Mouse (Mus musculus): ENCODE measurements around the gene Tbc1d30.
"Not testable (repeated sequence)": the region's sequence is repeated elsewhere in the genome, so short reads cannot be mapped to it uniquely, and the experiment has no call there.

Tbc1d30 gene

GRCm38 (mm10) chr10:121364801-121365564, 13.9 kb upstream of the Tbc1d30 start, which contains the start of gene Gns:
Gns (plus strand) TSS chr10:121365090.
- DNase-seq: peak; percentile 83 to 92

- peak in 1 of 2 experiments; percentile 31 for DNase-seq
Measured at GRCm38 (mm10) chr10:121364306-121364705, 13.2 kb upstream of the Tbc1d30 start.

- no peak for DNase-seq
Measured at GRCm38 (mm10) chr10:121363201-121363600, 12.1 kb upstream of the Tbc1d30 start.

- DNase-seq: no peak
Measured at GRCm38 (mm10) chr10:121360358-121360757, 9.3 kb upstream of the Tbc1d30 start.

DNA sequence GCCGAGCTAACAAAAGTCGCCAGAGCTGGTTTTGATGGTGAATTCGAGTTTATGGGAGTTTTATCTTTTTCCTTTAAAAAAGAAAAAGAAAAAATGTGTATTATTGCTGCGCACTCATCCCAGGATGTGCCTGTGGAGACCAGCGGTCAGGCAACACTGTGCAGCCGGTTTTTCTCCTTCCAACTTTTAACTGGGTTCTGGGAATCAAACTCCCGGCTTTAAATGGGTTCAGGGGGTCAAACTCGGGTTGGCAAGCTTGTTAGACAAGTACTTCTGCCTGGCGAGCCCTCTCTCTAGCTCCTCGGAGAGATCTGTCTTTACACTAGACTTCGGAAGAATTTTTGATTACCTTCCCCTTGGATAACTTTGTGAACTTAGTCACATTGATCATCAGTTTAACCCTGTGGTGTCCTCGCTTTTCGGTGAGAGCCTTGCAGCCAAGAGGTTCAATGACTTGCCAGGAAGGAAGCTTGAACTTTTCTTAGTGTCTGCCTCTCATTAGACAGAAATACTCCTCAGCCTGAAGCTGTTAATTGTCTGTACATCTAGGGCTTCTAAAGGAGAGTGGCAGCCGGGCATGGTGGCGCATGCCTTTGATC, 713 bp upstream of the Tbc1d30 start:
- DNase-seq: no peak

DNA sequence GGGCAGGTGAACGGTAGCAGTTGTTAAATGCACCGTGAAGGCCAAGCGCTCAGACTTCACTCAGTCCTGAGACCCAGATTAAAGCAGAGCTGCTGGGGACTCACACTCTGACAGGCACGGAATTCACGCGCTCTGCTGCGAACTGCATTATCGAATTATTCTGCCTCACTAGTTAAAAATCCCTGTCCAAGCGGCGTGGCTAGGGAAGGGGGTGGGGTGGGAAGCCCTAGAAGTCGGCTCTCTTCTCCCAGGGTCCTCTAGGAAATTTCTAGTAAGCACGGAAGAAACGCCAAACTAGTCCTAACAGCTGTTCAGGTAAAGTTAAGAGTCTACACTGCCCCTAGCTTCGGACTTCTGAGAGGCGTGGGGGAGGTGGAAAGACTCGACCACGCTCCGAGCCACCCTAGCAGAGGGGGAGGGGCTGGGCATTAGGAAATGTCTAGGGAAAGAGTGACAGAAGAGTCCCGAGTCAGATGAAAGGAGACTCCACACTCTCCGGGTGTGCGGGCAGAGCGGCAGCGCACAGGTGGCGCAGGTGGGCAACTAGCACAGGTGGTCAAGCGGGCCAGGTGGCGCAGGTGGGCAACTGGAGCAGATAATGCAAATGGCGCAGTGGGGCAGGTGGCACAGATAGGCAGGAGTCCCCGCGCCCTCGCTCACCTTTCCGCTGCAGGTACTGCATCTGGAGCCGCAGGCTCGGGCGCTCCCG, 567 bp downstream of the Tbc1d30 start:
- DNase-seq: peak; percentile 8 to 19

DNA sequence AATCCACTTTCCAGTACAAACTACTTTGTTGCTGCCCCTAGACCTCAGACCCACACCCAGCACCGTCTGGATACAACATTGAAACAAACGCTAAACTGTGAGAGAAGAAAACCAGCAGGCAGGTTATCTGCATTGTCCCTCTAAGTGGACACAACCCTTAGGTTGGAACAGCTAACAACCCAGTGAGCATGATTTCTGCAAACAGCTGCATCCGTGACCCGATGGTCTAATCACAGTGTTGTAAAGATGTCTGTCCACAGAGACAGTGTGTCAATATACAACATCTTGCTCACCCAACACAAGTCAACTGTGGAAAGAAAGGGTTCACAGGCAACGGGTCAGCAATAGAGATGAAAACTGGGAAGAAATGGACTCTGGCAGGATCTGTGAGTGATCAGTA, 1.8 kb downstream of the Tbc1d30 start:
- no peak for DNase-seq

DNA sequence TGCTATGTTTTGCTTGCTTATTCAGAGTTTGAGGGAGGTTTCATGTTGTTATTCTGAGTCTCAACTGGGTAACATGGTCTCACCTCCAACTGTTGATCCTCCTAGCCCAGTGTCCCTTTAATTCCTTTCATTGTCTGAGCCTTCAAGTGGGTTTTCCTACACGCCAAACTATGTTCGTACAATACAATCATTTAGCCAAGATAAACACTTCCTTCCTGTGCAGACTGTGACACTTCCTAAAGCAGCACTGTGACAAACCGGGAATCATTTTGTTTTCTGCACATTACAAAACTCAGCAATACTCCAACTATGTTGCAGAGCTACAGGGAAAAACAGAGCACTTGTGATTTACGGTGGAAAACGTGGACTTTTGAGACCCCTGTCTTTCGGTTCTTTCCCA, 7.2 kb downstream of the Tbc1d30 start:
- DNase-seq: no peak

DNA sequence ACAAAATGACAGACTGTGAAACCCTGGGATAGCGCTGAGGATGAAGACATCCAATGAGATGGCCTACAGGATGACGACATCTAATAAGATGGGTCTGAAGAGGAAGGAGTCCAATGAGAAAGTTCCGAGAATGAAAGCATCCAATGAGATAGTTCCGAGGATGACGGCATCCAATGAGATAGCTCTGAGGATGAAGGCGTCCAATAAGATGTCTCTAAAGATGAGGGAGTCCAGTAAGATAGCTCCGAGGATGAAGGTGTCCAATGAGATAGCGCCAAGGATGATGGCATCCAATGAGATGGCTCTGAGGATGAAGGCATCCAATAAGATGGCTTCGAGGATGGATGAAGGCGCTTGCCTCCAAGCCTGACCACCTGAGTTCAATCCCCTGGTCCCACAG, 8.8 kb downstream of the Tbc1d30 start:
- DNase-seq: no peak

DNA sequence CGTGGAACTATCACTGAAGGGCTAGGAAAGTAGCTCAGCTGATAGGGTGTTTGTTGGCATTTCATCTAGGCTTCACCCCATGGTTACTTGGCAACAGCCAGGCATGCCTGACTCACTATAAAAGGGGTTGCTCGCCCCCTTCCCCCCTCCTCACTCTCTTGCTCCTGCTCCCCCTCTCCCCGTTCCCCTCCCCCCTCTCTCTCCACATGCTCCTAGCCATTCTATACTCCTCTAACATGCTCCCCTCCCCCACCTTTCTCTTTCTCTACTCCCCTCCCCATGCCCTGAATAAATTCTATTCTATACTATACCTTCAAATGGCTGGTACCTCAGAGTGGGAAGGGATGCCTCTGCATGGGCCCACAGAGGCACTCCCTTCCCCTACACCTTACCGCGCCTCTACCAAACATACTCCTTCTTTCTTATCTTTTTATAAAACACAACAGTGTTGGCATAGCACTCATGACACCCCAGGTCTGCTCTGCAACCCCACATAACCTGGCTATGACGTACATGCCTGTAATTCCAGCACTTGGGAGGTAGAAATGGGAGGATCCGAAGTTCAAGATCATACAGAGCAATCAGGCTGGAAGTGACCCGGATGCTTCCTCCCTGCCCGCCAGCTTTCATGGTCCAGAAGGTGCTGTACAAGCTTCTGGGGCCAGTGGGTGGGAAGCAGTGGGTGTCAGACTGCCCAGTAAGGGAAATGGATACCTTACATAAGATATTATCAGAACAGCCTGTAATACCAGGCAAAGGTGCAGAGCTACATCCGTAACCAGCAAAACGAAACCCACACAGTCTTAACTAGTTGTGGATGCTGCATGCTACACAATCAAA, 10.1 kb downstream of the Tbc1d30 start:
- DNase-seq: no peak

DNA sequence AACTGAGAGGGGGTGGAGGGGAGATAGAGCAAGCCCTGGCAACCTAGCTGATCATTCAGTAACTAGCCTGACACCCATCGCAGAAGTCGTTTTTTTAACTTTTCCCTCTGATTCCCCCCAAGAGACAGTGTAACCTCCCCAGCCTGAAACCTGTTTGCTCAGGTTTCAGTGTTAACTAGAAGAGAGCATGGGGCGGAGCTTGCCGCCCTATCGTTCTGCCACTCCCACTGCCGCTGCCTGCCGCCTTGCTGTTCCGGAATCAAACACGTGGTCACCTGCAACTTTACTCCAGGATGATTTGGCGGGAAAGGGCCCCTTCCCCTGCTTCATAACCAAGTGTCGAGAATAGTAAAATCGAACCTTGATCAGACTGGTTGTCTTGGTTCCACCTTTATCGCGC, 14.5 kb downstream of the Tbc1d30 start:
- not testable (repeated sequence) for DNase-seq

DNA sequence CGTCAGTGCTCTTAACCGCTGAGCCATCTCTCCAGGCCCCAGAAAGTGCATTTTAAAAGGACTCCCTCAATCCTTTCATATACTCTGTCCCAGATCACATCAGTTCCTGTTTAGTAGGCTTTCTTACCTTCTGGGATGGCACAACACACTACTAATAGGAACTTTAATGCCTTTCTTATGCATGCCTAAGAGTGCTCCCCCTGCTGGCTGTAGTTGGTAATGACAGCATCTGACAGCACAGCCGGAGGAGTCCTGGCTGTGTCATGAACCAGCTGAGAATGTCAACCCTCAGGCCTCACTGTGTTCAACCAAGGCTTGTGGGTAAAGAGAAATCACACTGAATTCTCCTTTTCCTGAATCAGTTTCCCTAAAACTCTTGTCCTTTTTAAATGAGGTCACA, 16.5 kb downstream of the Tbc1d30 start:
- peak; percentile 71 to 73 for DNase-seq

DNA sequence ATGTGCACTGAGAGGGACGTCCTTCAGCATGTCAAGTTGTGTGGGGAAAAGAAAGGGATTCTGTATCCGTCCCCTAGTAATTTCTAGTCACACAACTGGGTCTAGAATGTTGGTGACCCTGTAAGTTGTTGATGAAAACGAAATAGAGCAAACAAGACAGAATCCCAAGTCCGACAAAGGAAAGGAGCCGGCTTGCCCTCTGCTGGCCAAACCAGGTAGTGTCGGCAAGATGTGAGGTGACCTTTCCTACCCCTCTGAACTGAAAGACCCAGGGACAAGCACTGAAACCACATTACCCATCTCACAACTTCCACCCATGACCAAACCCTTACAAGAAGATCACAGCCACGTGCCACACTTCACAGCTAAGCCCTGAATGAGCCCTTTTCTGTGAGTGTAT, 20.1 kb downstream of the Tbc1d30 start:
- DNase-seq: peak; percentile 73 to 83

GRCm38 (mm10) chr10:121329586-121329985, 21.5 kb downstream of the Tbc1d30 start:
- no peak for DNase-seq

DNA sequence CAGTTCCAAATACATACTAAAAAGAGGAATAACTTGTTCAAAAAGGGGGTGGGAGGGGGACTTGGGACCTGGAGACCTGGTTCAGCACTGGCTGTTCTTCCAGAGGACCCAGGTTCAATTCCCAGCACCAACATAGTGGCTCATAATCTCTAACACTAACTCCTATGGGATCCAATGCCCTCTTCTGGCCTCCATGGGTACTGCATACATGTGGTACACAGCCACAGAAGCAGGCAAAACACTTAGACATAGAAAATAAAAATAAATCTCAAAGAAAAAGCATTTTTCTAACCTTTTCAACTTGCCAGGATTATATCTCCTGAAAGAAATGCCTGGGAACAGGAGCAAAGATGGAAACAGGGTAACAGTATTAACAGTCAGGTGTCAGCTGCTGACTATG, 24.9 kb downstream of the Tbc1d30 start:
- no peak for DNase-seq

DNA sequence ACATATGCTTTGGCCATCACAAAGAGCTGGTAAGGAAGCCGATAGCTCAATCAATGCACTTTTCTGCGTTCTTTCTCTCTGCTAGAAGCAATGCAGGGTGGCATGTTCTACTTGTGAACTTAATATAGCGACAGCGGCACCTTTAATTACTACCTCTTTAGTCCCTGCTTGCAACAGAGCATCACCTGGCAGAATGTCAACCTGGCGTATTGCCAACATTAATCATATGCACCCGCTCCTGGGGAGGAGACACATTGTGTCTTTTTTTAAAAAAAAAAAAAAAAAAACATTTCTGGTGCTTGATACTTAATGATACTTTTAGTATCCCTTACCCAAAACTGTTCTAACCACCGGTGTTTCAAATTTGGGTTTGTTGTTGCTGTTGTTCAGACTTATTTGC, 27.6 kb downstream of the Tbc1d30 start:
- peak; percentile 33 to 48 for DNase-seq

DNA sequence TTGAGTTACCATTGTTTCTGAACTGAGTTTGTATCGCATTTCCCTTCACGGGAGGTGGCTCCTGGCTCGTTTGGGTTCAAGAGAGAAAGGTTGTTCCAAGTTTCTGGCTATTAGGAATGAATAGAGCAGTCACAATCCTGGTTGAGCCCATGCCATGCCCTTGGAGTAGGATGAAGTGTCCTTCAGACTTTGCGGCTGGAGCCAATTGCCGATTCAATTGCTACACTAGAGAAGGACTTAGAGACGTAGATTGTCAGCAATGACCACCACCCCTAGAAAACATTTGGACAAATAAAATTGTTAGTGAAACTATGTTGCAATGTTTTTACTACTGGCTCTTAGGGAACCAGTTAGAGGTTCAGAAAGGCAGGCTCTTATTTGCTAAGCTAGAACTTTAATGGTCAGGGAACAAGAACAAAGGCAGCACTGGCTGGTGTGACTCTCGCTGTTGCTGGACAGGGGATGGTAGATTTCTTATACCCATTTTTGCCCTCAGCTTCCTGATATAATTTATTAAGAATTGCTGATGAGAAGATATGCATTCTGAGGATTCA, 32.6 kb downstream of the Tbc1d30 start:
- no peak for DNase-seq

DNA sequence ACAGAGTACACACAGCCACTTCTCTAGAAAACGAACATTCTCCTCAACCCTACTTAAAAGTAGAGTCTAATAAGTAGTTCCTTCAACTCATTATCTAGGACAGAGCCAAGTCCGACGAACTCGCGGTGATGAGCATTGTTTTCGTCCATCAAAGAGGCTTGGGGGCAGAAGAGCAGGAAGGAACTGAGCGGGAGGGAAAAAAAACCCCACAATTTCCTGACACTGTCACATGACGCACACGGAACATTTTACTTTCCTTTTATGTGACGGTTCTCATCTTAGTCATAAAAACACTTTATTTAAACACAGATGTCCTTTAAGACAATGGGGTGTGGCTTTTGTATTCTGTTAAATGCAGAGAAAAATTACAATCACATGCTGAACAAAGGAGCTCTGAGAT, 34.7 kb downstream of the Tbc1d30 start:
- DNase-seq: no peak

GRCm38 (mm10) chr10:121315321-121316283, 35.5 kb downstream of the Tbc1d30 start:
- DNase-seq: no peak

DNA sequence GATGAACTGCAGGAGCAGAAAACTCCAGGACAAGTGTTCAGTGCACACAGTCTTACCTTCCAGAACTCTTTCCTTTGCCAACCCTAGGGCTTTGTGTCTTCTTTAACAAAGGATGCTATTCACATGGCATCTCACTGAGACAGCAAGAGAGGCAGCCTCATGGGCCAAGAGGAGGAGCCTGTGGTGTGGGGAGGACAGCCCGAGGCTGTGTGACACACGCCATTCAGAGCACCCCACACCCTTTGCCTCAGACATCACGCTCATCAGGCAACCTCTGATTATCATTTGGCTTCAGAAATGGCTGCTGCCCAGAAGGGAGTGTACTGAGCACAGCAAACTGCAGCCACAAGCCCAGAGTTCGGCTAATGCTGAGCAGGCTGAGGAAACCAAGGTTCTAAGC, 36.9 kb downstream of the Tbc1d30 start:
- DNase-seq: peak in 1 of 2 experiments; percentile 12

DNA sequence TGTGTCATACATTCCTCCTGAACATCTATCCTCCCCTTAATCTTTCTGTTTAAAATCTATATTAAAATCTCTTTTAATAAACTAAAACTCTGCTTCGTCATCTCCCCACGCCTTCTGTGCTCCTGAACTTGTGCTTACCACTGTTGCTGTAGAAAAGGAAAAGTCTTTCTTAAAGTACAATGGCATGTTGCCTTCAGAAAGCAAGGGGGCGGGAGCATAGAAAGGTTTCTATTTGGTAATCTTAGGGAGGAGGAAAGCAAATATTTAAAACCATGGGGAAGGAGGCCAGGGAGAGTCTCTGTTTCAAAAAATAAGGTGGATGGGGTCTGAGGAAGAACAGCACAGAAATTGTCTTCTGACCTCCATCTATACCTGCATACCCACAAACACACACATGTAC, 38.0 kb downstream of the Tbc1d30 start:
- no peak for DNase-seq
